In the genomic region with DNA sequence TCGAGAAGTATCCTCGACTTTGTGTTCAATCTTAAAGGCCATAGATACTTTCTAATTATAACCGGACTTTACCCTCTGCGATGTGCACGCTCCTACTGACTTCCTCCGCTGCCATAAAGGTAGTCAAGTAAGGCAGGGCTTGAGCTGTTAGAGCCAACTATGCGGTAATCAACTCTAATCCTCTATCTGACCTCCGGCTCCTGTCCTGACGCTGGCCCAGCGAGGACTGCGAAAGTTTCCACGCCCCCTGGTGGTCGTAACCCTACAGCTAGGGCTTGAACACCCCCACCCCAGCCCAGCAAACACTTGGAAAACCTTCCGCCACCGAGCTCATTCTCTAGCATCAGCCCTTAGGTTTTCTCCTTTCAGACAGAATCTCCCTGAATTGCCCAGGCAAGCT, we compare ENCODE assay signal across 8 mouse cellular contexts. TPM values are rescaled to one million over a fixed set of nuclear protein-coding genes. Genes with fewer than 3 reads are reported as not detected.
A peak's percentile ranks its signal among the peaks of the same experiment; 100 is the strongest.
DNase-seq lines count a peak whose midpoint lies in the region; ATAC-seq and TF ChIP-seq lines count a peak whose summit lies in the region.

No protein-coding gene starts in this region.

- H3K4me2 ChIP-seq in limb, embryonic 15.5 days = peak overlapping the region; percentile 89
- H3K4me2 ChIP-seq in midbrain, embryonic 16.5 days (ENCODE audit: low read length) = peak overlapping the region; percentile 93

- peaks cover 14% of the 10 kb centered on the region for H3K4me1 ChIP-seq in limb, embryonic 15.5 days
- H3K4me1 ChIP-seq in midbrain, embryonic 16.5 days (ENCODE audit: control insufficient read depth, insufficient read depth, low read length) = peaks cover 19% of the 10 kb centered on the region
- peaks cover 5% of the 10 kb centered on the region for H3K4me1 ChIP-seq in spleen, adult 2 months (ENCODE audit: control insufficient read depth, insufficient read depth, insufficient read length)

- peak; percentile 83 for DNase-seq in adrenal gland, adult 2 months
- DNase-seq in embryo, embryonic 10 days (ENCODE audit: low spot score) = peak; percentile 95
- peak; percentile 88 to 90 for DNase-seq in heart, adult 18-20 months
- DNase-seq in kidney, adult 18-20 months = peak; percentile 83
- DNase-seq in spleen, adult 2 months (ENCODE audit: low read depth in 1 of 2, low spot score in 2 of 2) = peak in 1 of 2 experiments; percentile 65

- H3K9ac ChIP-seq in limb, embryonic 15.5 days = no peak overlapping the region
- peak overlapping the region; percentile 95; the same call in 1 of the 2 replicates for H3K9ac ChIP-seq in midbrain, embryonic 16.5 days (ENCODE audit: low read depth, low read length)

- ATAC-seq in limb, embryonic 15.5 days (ENCODE audit: insufficient number of reproducible peaks, low FRiP score, low TSS enrichment, low read depth) = no peak
- ATAC-seq in midbrain, embryonic 16.5 days = peak; percentile 60
- ATAC-seq in erythroblast, adult 5-6 weeks (replicated peaks; ENCODE audit: low FRiP score, poor library complexity, severe bottlenecking) = no peak

- H3K4me3 ChIP-seq in limb, embryonic 15.5 days = peak overlapping the region; percentile 61
- H3K4me3 ChIP-seq in midbrain, embryonic 16.5 days (ENCODE audit: low read depth, low read length) = peak overlapping the region; percentile 87
- peak overlapping the region; percentile 21; the same call in 1 of the 2 replicates for H3K4me3 ChIP-seq in spleen, adult 2 months (ENCODE audit: extremely low read depth, insufficient read depth, insufficient read length)

- no peaks in the 10 kb centered on the region for H3K9me3 ChIP-seq in limb, embryonic 15.5 days
- no peaks in the 10 kb centered on the region for H3K9me3 ChIP-seq in midbrain, embryonic 16.5 days (replicated peaks; ENCODE audit: control insufficient read depth, low read length, poor library complexity, severe bottlenecking)

- under 1% methylated on average over 15 of the region's 15 CpGs for WGBS in limb, embryonic 15.5 days
- 0% methylated on average over 15 of the region's 15 CpGs for WGBS in midbrain, embryonic 16.5 days
- 3% methylated on average over 15 of the region's 15 CpGs for WGBS in spleen, adult 2 months

- peaks cover 44% of the 10 kb centered on the region for H3K27me3 ChIP-seq in limb, embryonic 15.5 days
- H3K27me3 ChIP-seq in midbrain, embryonic 16.5 days (ENCODE audit: control insufficient read depth, insufficient read depth, low read depth, low read length) = no peaks in the 10 kb centered on the region
- H3K27me3 ChIP-seq in spleen, adult 2 months (ENCODE audit: control insufficient read depth, insufficient read depth, low read length) = peaks cover 13% of the 10 kb centered on the region

- TF ChIP-seq CTCF in spleen, adult 2 months (IDR thresholded peaks at IDR 0.05; ENCODE audit: extremely low read depth, insufficient read depth, insufficient read length, insufficient replicate concordance) = peak; percentile 27; the same call in 1 of the 2 replicates

- TF ChIP-seq POLR2A in spleen, adult 2 months (IDR thresholded peaks at IDR 0.05; ENCODE audit: low read depth, low read length) = no peak

- no peak overlapping the region for H3K27ac ChIP-seq in limb, embryonic 15.5 days
- H3K27ac ChIP-seq in midbrain, embryonic 16.5 days (ENCODE audit: low read length) = no peak overlapping the region
- no peak overlapping the region for H3K27ac ChIP-seq in spleen, adult 2 months (ENCODE audit: insufficient read depth, low read length)

- H3K36me3 ChIP-seq in limb, embryonic 15.5 days = no peaks in the 10 kb centered on the region
- H3K36me3 ChIP-seq in midbrain, embryonic 16.5 days (ENCODE audit: control insufficient read depth, insufficient read depth, low read length) = no peaks in the 10 kb centered on the region
- no peaks in the 10 kb centered on the region for H3K36me3 ChIP-seq in spleen, adult 2 months (ENCODE audit: control insufficient read depth, insufficient read depth, low read length)

RNA-seq across cellular contexts. Expression of a gene that starts 0.6 kb away (rescaled TPM):
- total RNA-seq in adrenal gland, adult 2 months (2021) = 1 to 10 TPM; 8.3 to 9.6 TPM
- 9.1 and 9.5 TPM in 2 replicates for polyA plus RNA-seq in adrenal gland, adult 2 months (2012; rRNA removed)
- total RNA-seq in heart, adult 18-20 months (2021) = 1 to 10 TPM; 3.5 to 4.5 TPM
- 6.2 and 6.4 TPM in 2 replicates for polyA plus RNA-seq in limb, embryonic 15.5 days (2015; fragmentation: Nextera tagmentation; extraction: Ambion mirVana)
- polyA plus RNA-seq in midbrain, embryonic 16.5 days (2015; fragmentation: Nextera tagmentation; extraction: Ambion mirVana) = 35.9 and 40.2 TPM in 2 replicates
- polyA plus RNA-seq in spleen, adult 2 months (2012; rRNA removed) = 1.9 and 2.0 TPM in 2 replicates
- total RNA-seq in erythroblast, adult 5-6 weeks (2015; ENCODE audit: low replicate concordance) = 0.19 and 3.6 TPM in 2 replicates
- total RNA-seq in erythroblast, adult 5-6 weeks (2017; ENCODE audit: low replicate concordance) = 3.9 and 4.5 TPM in 2 replicates

RNA-seq across cellular contexts. Expression of a gene that starts 19.2 kb away (rescaled TPM):
- total RNA-seq in adrenal gland, adult 2 months (2021) = not detected
- not detected in 2 replicates for polyA plus RNA-seq in adrenal gland, adult 2 months (2012; rRNA removed)
- total RNA-seq in heart, adult 18-20 months (2021) = not detected
- not detected in 2 replicates for polyA plus RNA-seq in limb, embryonic 15.5 days (2015; fragmentation: Nextera tagmentation; extraction: Ambion mirVana)
- polyA plus RNA-seq in midbrain, embryonic 16.5 days (2015; fragmentation: Nextera tagmentation; extraction: Ambion mirVana) = 0.21 and 0.38 TPM in 2 replicates
- not detected in 2 replicates for polyA plus RNA-seq in spleen, adult 2 months (2012; rRNA removed)
- not detected in 2 replicates for total RNA-seq in erythroblast, adult 5-6 weeks (2015; ENCODE audit: low replicate concordance)
- total RNA-seq in erythroblast, adult 5-6 weeks (2017; ENCODE audit: low replicate concordance) = not detected in 2 replicates

RNA-seq across cellular contexts. Expression of a gene that starts 41.1 kb away (rescaled TPM):
- not detected for total RNA-seq in adrenal gland, adult 2 months (2021)
- polyA plus RNA-seq in adrenal gland, adult 2 months (2012; rRNA removed) = not detected in 2 replicates
- total RNA-seq in heart, adult 18-20 months (2021) = not detected
- polyA plus RNA-seq in limb, embryonic 15.5 days (2015; fragmentation: Nextera tagmentation; extraction: Ambion mirVana) = not detected in 2 replicates
- not detected in 2 replicates for polyA plus RNA-seq in midbrain, embryonic 16.5 days (2015; fragmentation: Nextera tagmentation; extraction: Ambion mirVana)
- polyA plus RNA-seq in spleen, adult 2 months (2012; rRNA removed) = not detected in 2 replicates
- not detected in 2 replicates for total RNA-seq in erythroblast, adult 5-6 weeks (2015; ENCODE audit: low replicate concordance)
- total RNA-seq in erythroblast, adult 5-6 weeks (2017; ENCODE audit: low replicate concordance) = not detected in 2 replicates

RNA-seq across cellular contexts. Expression of a gene that starts 49.6 kb away (rescaled TPM):
- total RNA-seq in adrenal gland, adult 2 months (2021) = 10 to 100 TPM; 56.9 to 75.6 TPM
- 9.5 and 10.6 TPM in 2 replicates for polyA plus RNA-seq in adrenal gland, adult 2 months (2012; rRNA removed)
- 100 to 1,000 TPM; 113 to 120 TPM for total RNA-seq in heart, adult 18-20 months (2021)
- 38.9 and 40.1 TPM in 2 replicates for polyA plus RNA-seq in limb, embryonic 15.5 days (2015; fragmentation: Nextera tagmentation; extraction: Ambion mirVana)
- polyA plus RNA-seq in midbrain, embryonic 16.5 days (2015; fragmentation: Nextera tagmentation; extraction: Ambion mirVana) = 45.7 and 46.3 TPM in 2 replicates
- 4.1 and 5.4 TPM in 2 replicates for polyA plus RNA-seq in spleen, adult 2 months (2012; rRNA removed)
- 14.6 and 29.5 TPM in 2 replicates for total RNA-seq in erythroblast, adult 5-6 weeks (2015; ENCODE audit: low replicate concordance)
- 4.2 and 15.3 TPM in 2 replicates for total RNA-seq in erythroblast, adult 5-6 weeks (2017; ENCODE audit: low replicate concordance)

RNA-seq across cellular contexts. Expression of a gene that starts 55.1 kb away (rescaled TPM):
- total RNA-seq in adrenal gland, adult 2 months (2021) = not detected
- polyA plus RNA-seq in adrenal gland, adult 2 months (2012; rRNA removed) = not detected in 2 replicates
- total RNA-seq in heart, adult 18-20 months (2021) = not detected
- polyA plus RNA-seq in limb, embryonic 15.5 days (2015; fragmentation: Nextera tagmentation; extraction: Ambion mirVana) = not detected in 2 replicates
- not detected in 2 replicates for polyA plus RNA-seq in midbrain, embryonic 16.5 days (2015; fragmentation: Nextera tagmentation; extraction: Ambion mirVana)
- not detected in 2 replicates for polyA plus RNA-seq in spleen, adult 2 months (2012; rRNA removed)
- not detected in 2 replicates for total RNA-seq in erythroblast, adult 5-6 weeks (2015; ENCODE audit: low replicate concordance)
- not detected in 2 replicates for total RNA-seq in erythroblast, adult 5-6 weeks (2017; ENCODE audit: low replicate concordance)

Comparison
In these comparisons a context has a peak if more than half of its experiments do, and no peak if none do; other contexts are left out.
1. H3K4me3 ChIP-seq: peak in every context shown above with its lines; median percentile 87 in midbrain, embryonic 16.5 days; 61 in limb, embryonic 15.5 days; 21 in spleen, adult 2 months.